Mouse (Mus musculus) brain, adult 2 months (tissue): ENCODE measurements around the gene Gsg1l2.
A peak's percentile ranks its signal among the peaks of the same experiment; 100 is the strongest.

Experiments used
- DNase-seq: peaks from one replicate; pipeline ENCODE4 v3.0.0; 2011; ENCODE audit warnings: low read depth, low spot score

Gene Gsg1l2

GRCm38 (mm10) chr11:67774379-67774778 lies at the start of gene Gsg1l2:
Gene Gsg1l2, plus strand, starts transcription at chr11:67774608.
- DNase-seq: no peak

- peak; percentile 78 for DNase-seq
Observed at GRCm38 (mm10) chr11:67727095-67727494, 47.3 kb upstream of the Gsg1l2 start.

- no peak for DNase-seq
Observed at GRCm38 (mm10) chr11:67728726-67729125, 45.7 kb upstream of the Gsg1l2 start.

- DNase-seq: peak; percentile 58
Observed at GRCm38 (mm10) chr11:67731056-67731455, 43.4 kb upstream of the Gsg1l2 start.

- no peak for DNase-seq
Observed at GRCm38 (mm10) chr11:67733726-67734125, 40.7 kb upstream of the Gsg1l2 start.

GRCm38 (mm10) chr11:67734597-67734996 lies 39.8 kb upstream of the Gsg1l2 start:
- DNase-seq: peak; percentile 83

- no peak for DNase-seq
Observed at GRCm38 (mm10) chr11:67738345-67738744, 36.1 kb upstream of the Gsg1l2 start.

- DNase-seq: no peak
Observed at GRCm38 (mm10) chr11:67738846-67739490, 35.4 kb upstream of the Gsg1l2 start.

GRCm38 (mm10) chr11:67741569-67741968 lies 32.8 kb upstream of the Gsg1l2 start:
- DNase-seq: peak; percentile 47

GRCm38 (mm10) chr11:67756287-67756686 lies 18.1 kb upstream of the Gsg1l2 start:
- DNase-seq: peak; percentile 51

GRCm38 (mm10) chr11:67757373-67758167 lies 16.8 kb upstream of the Gsg1l2 start:
- peak; percentile 55 for DNase-seq

- DNase-seq: no peak
Observed at GRCm38 (mm10) chr11:67771053-67771452, 3.4 kb upstream of the Gsg1l2 start, which contains the start of gene Glp2r. Gene Glp2r, minus strand, starts transcription at chr11:67771153.

GRCm38 (mm10) chr11:67771691-67772090 lies 2.7 kb upstream of the Gsg1l2 start:
- no peak for DNase-seq

- DNase-seq: peak; percentile 92
Observed at GRCm38 (mm10) chr11:67772577-67772976, 1.8 kb upstream of the Gsg1l2 start.

GRCm38 (mm10) chr11:67790182-67790581 lies 15.8 kb downstream of the Gsg1l2 start:
- no peak for DNase-seq

GRCm38 (mm10) chr11:67797931-67798330 lies 23.5 kb downstream of the Gsg1l2 start, which contains the start of gene Dhrs7c:
Gene Dhrs7c, plus strand, starts transcription at chr11:67798187.
- no peak for DNase-seq

- DNase-seq: no peak
Observed at GRCm38 (mm10) chr11:67800130-67800723, 25.8 kb downstream of the Gsg1l2 start.

GRCm38 (mm10) chr11:67801169-67801568 lies 26.8 kb downstream of the Gsg1l2 start:
- peak; percentile 42 for DNase-seq

- no peak for DNase-seq
Observed at GRCm38 (mm10) chr11:67805538-67805937, 31.1 kb downstream of the Gsg1l2 start.

GRCm38 (mm10) chr11:67806832-67807597 lies 32.6 kb downstream of the Gsg1l2 start:
- no peak for DNase-seq

GRCm38 (mm10) chr11:67808051-67808450 lies 33.6 kb downstream of the Gsg1l2 start:
- DNase-seq: peak; percentile 62

- DNase-seq: peak; percentile 37
Observed at GRCm38 (mm10) chr11:67811535-67811934, 37.1 kb downstream of the Gsg1l2 start.
